Mouse (Mus musculus): Measurements from ENCODE around the gene Rsph14. TPM values are rescaled to one million over a fixed set of nuclear protein-coding genes. Genes with fewer than 3 reads are reported as not detected.

Gene Rsph14
- polyA plus RNA-seq, 1 experiment from 2014 or later: not detected

DNA sequence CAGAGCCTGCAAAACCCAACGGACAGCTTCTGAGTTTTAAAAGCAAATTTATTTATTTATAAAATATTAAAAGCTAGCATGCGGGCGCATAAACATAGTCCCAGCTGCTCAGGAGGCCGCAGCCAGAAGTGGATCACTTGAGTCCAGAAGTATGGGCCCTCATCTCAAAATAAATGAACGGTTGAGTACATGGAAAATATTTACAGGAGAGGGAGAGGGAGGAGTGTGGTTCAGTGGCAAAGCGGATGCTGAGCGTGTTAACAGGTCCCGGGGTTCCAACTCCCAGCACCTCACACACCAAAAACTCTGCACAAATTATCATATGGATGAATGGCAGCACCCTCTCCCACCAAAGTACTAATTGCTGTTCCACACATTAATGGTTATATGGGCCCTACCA, 25.9 kb upstream of the Rsph14 start:
- Histone ChIP-seq H3K9ac (ENCODE audit: low read depth, low read length) (no peak overlapping the region), H3K27ac (ENCODE audit: low read depth, low read length) (no peak overlapping the region), H3K4me3 (ENCODE audit: low read depth, low read length) (no peak overlapping the region), H3K9me3 (replicated peaks; ENCODE audit: control insufficient read depth, low read length) (no peaks in the 10 kb centered on the region), H3K36me3 (ENCODE audit: control insufficient read depth, insufficient read depth, low read length) (no peaks in the 10 kb centered on the region), H3K27me3 (ENCODE audit: control insufficient read depth, insufficient read depth, low read length) (peaks cover 10% of the 10 kb centered on the region), H3K4me1 (ENCODE audit: control insufficient read depth, insufficient read depth, low read length) (peaks cover 35% of the 10 kb centered on the region), H3K4me2 (no peak overlapping the region)
- 78% methylated on average over 8 of the region's 8 CpGs for WGBS (ENCODE audit: insufficient replicate concordance)
- ATAC-seq (replicated peaks; ENCODE audit: insufficient number of reproducible peaks, low FRiP score, low TSS enrichment): no peak

DNA sequence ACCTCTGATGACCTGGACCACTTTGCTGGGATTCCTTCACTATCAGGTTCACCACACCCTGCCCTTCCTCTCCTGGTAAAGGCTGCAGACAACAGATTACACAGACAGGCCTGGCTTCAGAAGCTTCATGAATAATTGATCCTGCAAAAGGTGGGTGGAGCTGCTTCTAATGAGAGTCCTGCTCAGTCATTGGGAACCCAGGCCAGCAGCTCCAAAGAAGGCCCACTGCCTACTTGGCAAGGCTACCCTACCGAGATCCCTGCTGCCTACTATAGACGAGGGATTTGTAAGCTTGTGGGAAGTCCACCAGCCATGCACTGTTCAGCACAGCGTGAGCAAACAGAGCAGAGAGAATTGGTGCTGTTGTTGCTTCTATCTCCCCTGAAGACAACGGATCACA, 23.9 kb upstream of the Rsph14 start:
- H3K9ac ChIP-seq (ENCODE audit: low read depth, low read length): no peak overlapping the region
- H3K4me2 ChIP-seq: no peak overlapping the region
- 22% methylated on average over 4 of the region's 4 CpGs for WGBS (ENCODE audit: insufficient replicate concordance)
- no peaks in the 10 kb centered on the region for H3K36me3 ChIP-seq (ENCODE audit: control insufficient read depth, insufficient read depth, low read length)
- no peak overlapping the region for H3K4me3 ChIP-seq (ENCODE audit: low read depth, low read length)
- no peak for ATAC-seq (replicated peaks; ENCODE audit: insufficient number of reproducible peaks, low FRiP score, low TSS enrichment)
- H3K27ac ChIP-seq (ENCODE audit: low read depth, low read length): no peak overlapping the region
- H3K9me3 ChIP-seq (replicated peaks; ENCODE audit: control insufficient read depth, low read length): no peaks in the 10 kb centered on the region
- H3K4me1 ChIP-seq (ENCODE audit: control insufficient read depth, insufficient read depth, low read length): peaks cover 17% of the 10 kb centered on the region
- H3K27me3 ChIP-seq (ENCODE audit: control insufficient read depth, insufficient read depth, low read length): peaks cover 3% of the 10 kb centered on the region; the same call in 1 of the 2 replicates

DNA sequence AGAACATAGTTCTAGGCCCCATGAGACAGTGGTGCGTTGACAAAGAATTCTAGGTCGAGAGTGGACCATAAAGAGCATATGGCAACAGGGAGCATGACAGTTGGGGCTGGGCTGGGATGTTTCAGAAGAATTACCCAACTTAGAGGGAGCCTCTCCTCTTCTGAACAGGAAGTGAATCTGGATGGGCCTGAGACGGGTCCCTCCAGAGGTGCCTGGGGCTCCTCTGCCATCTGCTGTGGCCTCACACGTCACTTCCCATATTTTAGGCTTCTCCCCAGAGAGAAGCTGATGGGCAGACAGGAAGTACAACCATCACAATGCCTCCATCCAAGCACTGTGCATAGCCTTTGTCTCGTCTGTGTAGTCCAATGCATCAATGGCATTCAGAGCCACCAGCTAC, 23.3 kb upstream of the Rsph14 start:
- Histone ChIP-seq H3K27ac (ENCODE audit: low read depth, low read length) (no peak overlapping the region), H3K4me2 (no peak overlapping the region), H3K36me3 (ENCODE audit: control insufficient read depth, insufficient read depth, low read length) (no peaks in the 10 kb centered on the region), H3K9ac (ENCODE audit: low read depth, low read length) (no peak overlapping the region), H3K27me3 (ENCODE audit: control insufficient read depth, insufficient read depth, low read length) (no peaks in the 10 kb centered on the region), H3K4me3 (ENCODE audit: low read depth, low read length) (no peak overlapping the region), H3K4me1 (ENCODE audit: control insufficient read depth, insufficient read depth, low read length) (peaks cover 15% of the 10 kb centered on the region), H3K9me3 (replicated peaks; ENCODE audit: control insufficient read depth, low read length) (no peaks in the 10 kb centered on the region)
- 68% methylated on average over 5 of the region's 5 CpGs for WGBS (ENCODE audit: insufficient replicate concordance)
- no peak for ATAC-seq (replicated peaks; ENCODE audit: insufficient number of reproducible peaks, low FRiP score, low TSS enrichment)

DNA sequence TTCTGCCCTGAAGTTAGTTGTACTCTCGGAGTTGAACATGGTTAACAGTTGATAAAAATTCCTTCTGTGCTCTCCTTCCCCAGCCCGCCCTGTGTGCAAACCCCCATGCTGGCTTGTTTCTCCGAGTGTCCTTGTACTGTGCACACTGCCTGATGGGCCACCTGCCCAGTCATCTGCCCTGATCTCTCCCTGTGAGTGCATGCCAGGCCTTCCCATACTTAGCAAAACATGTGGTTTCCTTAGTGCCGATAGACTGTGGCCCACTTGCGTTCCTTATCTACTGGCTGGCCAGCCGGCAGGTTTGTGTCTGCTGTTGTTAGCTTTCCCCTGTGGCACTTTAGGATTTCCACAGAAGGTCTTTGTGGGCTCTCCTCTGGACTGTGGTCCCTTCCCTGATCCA, 21.7 kb upstream of the Rsph14 start:
- no peak overlapping the region for H3K4me2 ChIP-seq
- H3K36me3 ChIP-seq (ENCODE audit: control insufficient read depth, insufficient read depth, low read length): no peaks in the 10 kb centered on the region
- H3K27ac ChIP-seq (ENCODE audit: low read depth, low read length): 0 out of 2 replicates have a peak overlapping the region, but pooled peaks have one; percentile 22
- H3K27me3 ChIP-seq (ENCODE audit: control insufficient read depth, insufficient read depth, low read length): no peaks in the 10 kb centered on the region
- no peak for ATAC-seq (replicated peaks; ENCODE audit: insufficient number of reproducible peaks, low FRiP score, low TSS enrichment)
- no peaks in the 10 kb centered on the region for H3K9me3 ChIP-seq (replicated peaks; ENCODE audit: control insufficient read depth, low read length)
- H3K4me3 ChIP-seq (ENCODE audit: low read depth, low read length): no peak overlapping the region
- 26% methylated on average over 6 of the region's 6 CpGs for WGBS (ENCODE audit: insufficient replicate concordance)
- no peak overlapping the region for H3K9ac ChIP-seq (ENCODE audit: low read depth, low read length)
- peaks cover 6% of the 10 kb centered on the region for H3K4me1 ChIP-seq (ENCODE audit: control insufficient read depth, insufficient read depth, low read length)

DNA sequence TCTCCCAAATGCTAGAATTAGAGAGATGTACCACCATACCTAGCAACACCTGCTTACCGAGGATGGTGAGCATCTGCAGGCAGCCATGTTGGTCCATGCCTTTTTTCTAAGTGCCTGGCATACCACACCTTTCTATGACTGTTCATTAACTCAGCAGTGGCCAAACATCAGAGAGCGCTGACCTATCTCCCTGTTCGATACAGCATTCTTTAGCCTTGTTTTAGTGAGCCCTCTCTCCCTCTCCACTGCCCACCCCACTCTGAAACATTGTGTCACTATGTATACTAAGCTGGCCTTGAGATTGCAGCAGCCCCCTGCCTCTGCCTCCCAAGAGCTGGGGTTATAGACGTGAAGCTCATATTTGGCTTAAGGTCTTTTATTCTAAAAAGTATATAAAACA, 21.3 kb upstream of the Rsph14 start:
- 75% methylated on average over 4 of the region's 4 CpGs for WGBS (ENCODE audit: insufficient replicate concordance)
- ATAC-seq (replicated peaks; ENCODE audit: insufficient number of reproducible peaks, low FRiP score, low TSS enrichment): no peak
- H3K27ac ChIP-seq (ENCODE audit: low read depth, low read length): no peak overlapping the region

DNA sequence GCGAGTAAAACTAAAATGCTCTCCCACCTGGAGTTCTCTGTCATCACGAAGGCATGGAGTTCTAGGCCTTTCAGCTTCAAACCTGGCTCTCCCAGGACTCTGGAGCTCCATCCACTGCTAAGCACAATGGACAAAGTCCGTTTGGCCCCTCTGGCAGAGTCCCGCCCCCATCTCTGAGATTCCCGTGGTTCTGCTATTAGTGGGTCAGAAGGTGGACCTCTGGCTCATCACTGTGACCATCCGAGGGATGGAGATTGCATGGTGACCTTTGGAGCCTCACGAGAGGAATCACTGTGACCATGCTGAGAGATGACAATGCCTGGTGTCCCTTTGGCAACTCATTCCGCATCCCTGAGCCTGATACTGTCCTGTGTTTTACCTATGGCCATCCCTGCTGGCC, 20.5 kb upstream of the Rsph14 start:
- peaks cover 6% of the 10 kb centered on the region for H3K4me1 ChIP-seq (ENCODE audit: control insufficient read depth, insufficient read depth, low read length)
- H3K9ac ChIP-seq (ENCODE audit: low read depth, low read length): no peak overlapping the region
- no peaks in the 10 kb centered on the region for H3K36me3 ChIP-seq (ENCODE audit: control insufficient read depth, insufficient read depth, low read length)
- no peak for ATAC-seq (replicated peaks; ENCODE audit: insufficient number of reproducible peaks, low FRiP score, low TSS enrichment)
- H3K9me3 ChIP-seq (replicated peaks; ENCODE audit: control insufficient read depth, low read length): no peaks in the 10 kb centered on the region
- H3K27ac ChIP-seq (ENCODE audit: low read depth, low read length): no peak overlapping the region
- no peaks in the 10 kb centered on the region for H3K27me3 ChIP-seq (ENCODE audit: control insufficient read depth, insufficient read depth, low read length)
- WGBS (ENCODE audit: insufficient replicate concordance): 77% methylated on average over 8 of the region's 8 CpGs
- no peak overlapping the region for H3K4me3 ChIP-seq (ENCODE audit: low read depth, low read length)
- no peak overlapping the region for H3K4me2 ChIP-seq

More for the DNA sequence above, 21.3 kb upstream of the Rsph14 start:
- H3K36me3 ChIP-seq (ENCODE audit: control insufficient read depth, insufficient read depth, low read length): no peaks in the 10 kb centered on the region
- H3K4me3 ChIP-seq (ENCODE audit: low read depth, low read length): no peak overlapping the region
- no peak overlapping the region for H3K9ac ChIP-seq (ENCODE audit: low read depth, low read length)
- H3K4me2 ChIP-seq: no peak overlapping the region
- H3K9me3 ChIP-seq (replicated peaks; ENCODE audit: control insufficient read depth, low read length): no peaks in the 10 kb centered on the region
- H3K4me1 ChIP-seq (ENCODE audit: control insufficient read depth, insufficient read depth, low read length): peaks cover 6% of the 10 kb centered on the region
- no peaks in the 10 kb centered on the region for H3K27me3 ChIP-seq (ENCODE audit: control insufficient read depth, insufficient read depth, low read length)

DNA sequence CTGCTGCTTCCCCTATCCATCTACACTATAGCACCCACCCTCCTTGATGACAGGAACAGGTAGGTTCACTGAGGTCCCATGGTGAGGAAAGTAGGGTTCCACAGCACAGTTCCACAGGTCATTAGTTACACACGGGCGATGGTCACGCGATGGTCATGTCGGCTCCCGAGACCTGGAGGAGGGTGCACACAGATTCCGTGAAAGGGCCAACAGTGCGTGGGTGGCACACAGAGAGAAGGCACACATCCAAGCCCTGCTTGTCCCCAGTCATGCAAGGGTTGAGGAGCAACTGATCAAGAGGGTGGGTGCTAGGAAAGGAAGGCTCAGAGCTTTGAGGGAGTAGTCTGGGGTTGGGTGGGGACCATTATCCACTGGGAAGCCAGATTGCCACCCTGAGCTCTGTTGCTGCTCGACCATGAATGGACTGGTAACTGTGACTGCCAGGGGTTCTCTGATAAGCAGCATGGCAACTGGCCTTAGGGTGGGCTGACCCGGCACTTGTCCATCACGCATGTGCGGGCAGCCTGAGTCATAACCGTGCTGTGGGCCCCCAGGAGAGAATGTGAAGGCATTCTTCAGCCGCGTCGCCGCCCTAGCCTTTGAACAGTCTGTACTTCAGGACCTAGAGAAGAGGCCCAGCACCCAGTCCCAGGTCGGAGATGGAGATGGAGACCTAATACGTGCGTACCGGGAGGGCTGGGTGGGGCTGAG, 19.1 kb upstream of the Rsph14 start:
- Histone ChIP-seq H3K27ac (ENCODE audit: low read depth, low read length) (no peak overlapping the region), H3K27me3 (ENCODE audit: control insufficient read depth, insufficient read depth, low read length) (no peaks in the 10 kb centered on the region), H3K9ac (ENCODE audit: low read depth, low read length) (no peak overlapping the region), H3K4me3 (ENCODE audit: low read depth, low read length) (no peak overlapping the region), H3K4me1 (ENCODE audit: control insufficient read depth, insufficient read depth, low read length) (peaks cover 6% of the 10 kb centered on the region), H3K4me2 (no peak overlapping the region), H3K9me3 (replicated peaks; ENCODE audit: control insufficient read depth, low read length) (no peaks in the 10 kb centered on the region), H3K36me3 (ENCODE audit: control insufficient read depth, insufficient read depth, low read length) (no peaks in the 10 kb centered on the region)
- WGBS (ENCODE audit: insufficient replicate concordance): 89% methylated on average over 21 of the region's 21 CpGs
- no peak for ATAC-seq (replicated peaks; ENCODE audit: insufficient number of reproducible peaks, low FRiP score, low TSS enrichment)

DNA sequence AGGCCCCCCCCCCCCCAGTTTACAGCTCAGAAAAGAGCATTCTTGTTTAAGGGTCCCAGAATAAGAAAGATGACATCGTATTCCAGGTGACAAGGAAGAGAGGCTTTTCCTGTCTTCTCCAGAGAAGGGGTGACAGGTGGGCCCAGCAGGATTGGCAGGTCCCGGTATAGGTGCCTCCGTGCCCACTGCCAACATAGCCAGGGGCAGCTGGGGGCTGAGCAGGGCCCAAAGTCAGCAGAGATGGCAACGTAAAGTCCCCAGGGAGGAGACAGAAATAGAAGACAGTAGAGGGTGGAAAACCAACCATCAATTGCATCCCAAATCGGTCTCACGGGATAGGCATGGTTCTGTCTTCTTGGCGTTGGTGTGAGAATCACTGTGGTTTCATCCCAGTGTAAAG, 16.3 kb upstream of the Rsph14 start:
- no peak overlapping the region for H3K9ac ChIP-seq (ENCODE audit: low read depth, low read length)
- no peaks in the 10 kb centered on the region for H3K27me3 ChIP-seq (ENCODE audit: control insufficient read depth, insufficient read depth, low read length)
- H3K36me3 ChIP-seq (ENCODE audit: control insufficient read depth, insufficient read depth, low read length): no peaks in the 10 kb centered on the region
- WGBS (ENCODE audit: insufficient replicate concordance): 85% methylated on average over 7 of the region's 7 CpGs
- ATAC-seq (replicated peaks; ENCODE audit: insufficient number of reproducible peaks, low FRiP score, low TSS enrichment): no peak
- no peak overlapping the region for H3K4me3 ChIP-seq (ENCODE audit: low read depth, low read length)
- no peak overlapping the region for H3K4me2 ChIP-seq
- H3K27ac ChIP-seq (ENCODE audit: low read depth, low read length): no peak overlapping the region
- H3K4me1 ChIP-seq (ENCODE audit: control insufficient read depth, insufficient read depth, low read length): no peaks in the 10 kb centered on the region
- H3K9me3 ChIP-seq (replicated peaks; ENCODE audit: control insufficient read depth, low read length): no peaks in the 10 kb centered on the region

DNA sequence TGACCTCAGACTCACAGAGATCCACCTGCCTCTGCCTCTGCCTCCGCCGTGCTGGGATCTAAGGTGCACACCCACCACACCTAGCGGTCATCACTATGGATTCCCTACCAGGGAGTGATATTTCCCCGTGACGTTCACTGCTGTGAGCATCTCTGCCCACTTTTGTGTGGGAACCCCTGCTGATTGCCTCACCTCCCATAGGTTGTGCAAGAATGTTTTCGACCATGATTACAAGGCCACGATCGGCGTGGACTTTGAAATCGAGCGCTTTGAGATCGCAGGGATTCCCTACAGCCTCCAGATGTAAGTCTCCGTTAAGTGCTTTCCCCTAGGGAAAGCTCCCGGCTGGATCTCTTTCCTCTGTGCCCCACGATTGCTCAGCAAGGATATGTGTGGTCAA, 13.4 kb upstream of the Rsph14 start:
- H3K36me3 ChIP-seq (ENCODE audit: control insufficient read depth, insufficient read depth, low read length): no peaks in the 10 kb centered on the region; the same call in 1 of the 2 replicates
- H3K9me3 ChIP-seq (replicated peaks; ENCODE audit: control insufficient read depth, low read length): no peaks in the 10 kb centered on the region
- no peaks in the 10 kb centered on the region for H3K4me1 ChIP-seq (ENCODE audit: control insufficient read depth, insufficient read depth, low read length)
- H3K9ac ChIP-seq (ENCODE audit: low read depth, low read length): no peak overlapping the region
- H3K27ac ChIP-seq (ENCODE audit: low read depth, low read length): no peak overlapping the region
- WGBS (ENCODE audit: insufficient replicate concordance): 94% methylated on average over 15 of the region's 15 CpGs
- H3K27me3 ChIP-seq (ENCODE audit: control insufficient read depth, insufficient read depth, low read length): no peaks in the 10 kb centered on the region
- no peak for ATAC-seq (replicated peaks; ENCODE audit: insufficient number of reproducible peaks, low FRiP score, low TSS enrichment)
- H3K4me2 ChIP-seq: no peak overlapping the region
- H3K4me3 ChIP-seq (ENCODE audit: low read depth, low read length): no peak overlapping the region

Measured in heart, embryonic 11.5 days (tissue).